Mouse (Mus musculus) midbrain, embryonic 14.5 days (tissue): Measurements from ENCODE around the gene Gramd1b. TPM values are rescaled to one million over a fixed set of nuclear protein-coding genes. Genes with fewer than 3 reads are reported as not detected.

Experiments
- ATAC-seq: fragments of 200-750 bp; cut with Nextera tagmentation; 2 replicates; pipeline ENCODE4 v1.8.0; 2017; ENCODE audit warnings: moderate number of reproducible peaks, moderate library complexity; ENCODE audit not compliant: low FRiP score, low TSS enrichment
- DNase-seq: peaks from one replicate; pipeline ENCODE4 v3.0.0-alpha.2; 2015
- H3K27ac ChIP-seq: fragments of 300-500 bp; sonication (generic); replicated peaks from 2 replicates; pipeline ENCODE4 v1.5.1; 2014; ENCODE audit warnings: mild to moderate bottlenecking, low read depth, low read length, moderate library complexity
- H3K27me3 ChIP-seq: fragments of 300-500 bp; sonication (generic); 2 replicates; pipeline ENCODE4 v1.6.1; 2014; ENCODE audit warnings: low read length, control low read depth, mixed read lengths; ENCODE audit not compliant: control insufficient read depth, insufficient read depth
- H3K36me3 ChIP-seq: fragments of 300-500 bp; sonication (generic); 2 replicates; pipeline ENCODE4 v1.6.1; 2014; ENCODE audit warnings: low read length, control low read depth; ENCODE audit not compliant: control insufficient read depth, insufficient read depth
- H3K4me1 ChIP-seq: fragments of 300-500 bp; sonication (generic); 2 replicates; pipeline ENCODE4 v1.6.1; 2014; ENCODE audit warnings: mild to moderate bottlenecking, antibody characterized with exemption, low read length, control low read depth; ENCODE audit not compliant: control insufficient read depth, insufficient read depth
- H3K4me2 ChIP-seq: fragments of 300-500 bp; sonication (generic); 2 replicates; pipeline ENCODE4 v1.6.1; 2014; ENCODE audit warnings: mild to moderate bottlenecking, low read length, moderate library complexity
- H3K4me3 ChIP-seq: fragments of 300-500 bp; sonication (generic); replicated peaks from 2 replicates; pipeline ENCODE4 v1.5.1; 2014; ENCODE audit warnings: low read depth, low read length
- H3K9ac ChIP-seq: fragments of 300-500 bp; sonication (generic); replicated peaks from 2 replicates; pipeline ENCODE4 v1.6.1; 2014; ENCODE audit warnings: mild to moderate bottlenecking, low read length, moderate library complexity
- H3K9me3 ChIP-seq: fragments of 300-500 bp; sonication (generic); 2 replicates; pipeline ENCODE4 v1.6.1; 2016; ENCODE audit warnings: low read length, control low read depth, mixed read lengths; ENCODE audit not compliant: control insufficient read depth
- WGBS: fragments of 180-500 bp; shearing (Covaris S2); extraction: QIAGEN DNeasy Blood & Tissue Kit; methylation state at CpG from one replicate; pipeline ENCODE4 v1.1.7; 2014; 5-methylcytosine and 5-hydroxymethylcytosine counted together
- polyA plus RNA-seq: library from polyadenylated mRNA; unstranded; fragments of >200 nt; fragmentation: Nextera tagmentation; extraction: Ambion mirVana; gene quantifications from 2 replicates; pipeline ENCODE4 v1.2.1, GENCODE M21; 2014

The Gramd1b gene
- polyA plus RNA-seq, 1 experiment from 2014 or later, result 11.3 TPM

GRCm38 (mm10) chr9:40448646-40449243, 82.4 kb downstream of the Gramd1b start:
- Histone ChIP-seq H3K27ac (no peak overlapping the region), H3K4me3 (no peak overlapping the region), H3K9ac (no peak overlapping the region), H3K9me3 (no peaks in the 10 kb centered on the region), H3K27me3 (no peaks in the 10 kb centered on the region), H3K36me3 (no peaks in the 10 kb centered on the region), H3K4me1 (no peaks in the 10 kb centered on the region), H3K4me2 (no peak overlapping the region)
- ATAC-seq, result no peak
- 90% methylated on average over 2 of the region's 2 CpGs for WGBS
- DNase-seq, result no peak

DNA sequence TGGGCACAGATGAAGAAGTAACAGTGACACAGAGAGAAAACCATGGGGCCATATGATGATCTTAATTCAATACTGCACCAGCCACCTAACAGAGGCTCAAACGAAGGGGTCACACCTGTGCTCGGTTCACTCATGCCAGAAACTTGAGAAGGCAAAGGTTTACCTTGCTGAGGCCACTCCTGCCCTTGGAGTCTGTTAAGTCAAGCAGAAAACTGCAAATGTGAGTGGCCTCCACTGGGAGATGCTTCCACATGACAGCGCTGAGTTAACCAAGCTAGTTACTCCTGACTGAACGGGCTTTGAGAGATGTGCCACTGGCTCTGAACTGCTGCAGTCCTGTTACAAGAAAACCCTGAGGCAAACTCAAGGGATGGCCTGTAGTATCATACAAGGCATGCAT, 83.9 kb downstream of the Gramd1b start:
- no peaks in the 10 kb centered on the region for H3K36me3 ChIP-seq
- WGBS, result 74% methylated on average over 4 of the region's 4 CpGs
- no peak for ATAC-seq

DNA sequence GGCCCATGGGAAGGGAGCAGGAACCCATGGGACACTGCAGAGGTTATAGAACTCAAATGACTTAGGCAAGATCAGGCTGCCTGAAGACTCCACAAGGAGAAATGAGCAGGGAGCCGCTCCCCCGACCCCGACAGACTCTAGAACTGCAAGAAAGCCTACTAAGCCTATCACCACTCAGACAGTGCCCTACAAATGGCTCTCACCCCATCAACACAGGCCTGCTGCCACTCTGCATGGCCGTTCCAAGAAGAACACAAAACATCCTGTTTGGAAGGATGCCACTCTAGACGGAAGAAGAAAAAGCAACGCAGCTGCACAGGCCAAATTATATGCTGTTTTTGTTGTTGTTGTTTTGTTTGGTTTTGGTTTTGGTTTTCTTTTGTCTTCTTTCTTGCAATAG, 86.2 kb downstream of the Gramd1b start:
- Histone ChIP-seq H3K9me3 (no peaks in the 10 kb centered on the region), H3K4me1 (no peaks in the 10 kb centered on the region), H3K4me3 (no peak overlapping the region), H3K36me3 (no peaks in the 10 kb centered on the region), H3K4me2 (no peak overlapping the region), H3K27me3 (no peaks in the 10 kb centered on the region), H3K9ac (no peak overlapping the region), H3K27ac (no peak overlapping the region)
- WGBS, result 92% methylated on average over 6 of the region's 6 CpGs
- DNase-seq (no peak), ATAC-seq (no peak)

More for the DNA sequence above, 83.9 kb downstream of the Gramd1b start:
- Histone ChIP-seq H3K4me2 (no peak overlapping the region), H3K27ac (no peak overlapping the region), H3K9ac (no peak overlapping the region), H3K4me1 (no peaks in the 10 kb centered on the region), H3K27me3 (no peaks in the 10 kb centered on the region), H3K9me3 (no peaks in the 10 kb centered on the region), H3K4me3 (no peak overlapping the region)
- no peak for DNase-seq

DNA sequence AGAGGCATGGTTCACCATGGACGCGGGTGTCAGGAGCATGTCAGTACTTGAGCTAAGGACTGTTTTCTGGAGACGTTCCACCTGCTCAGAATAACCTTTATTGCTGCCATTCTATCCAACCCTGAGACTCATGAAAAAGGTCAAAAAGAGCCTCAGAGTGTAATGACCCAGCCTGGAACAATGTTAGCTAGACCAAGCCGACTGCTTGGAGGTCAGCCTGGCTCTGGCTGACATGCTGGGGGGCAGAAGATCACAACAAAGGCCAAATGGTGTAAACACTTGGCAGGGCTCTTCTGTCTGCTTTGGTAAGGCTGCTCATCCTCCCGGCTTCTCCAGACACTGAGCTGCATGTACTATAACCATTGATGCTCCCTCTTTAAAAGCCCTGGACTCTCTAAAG, 88.4 kb downstream of the Gramd1b start:
- Histone ChIP-seq H3K27ac (no peak overlapping the region), H3K36me3 (no peaks in the 10 kb centered on the region), H3K9me3 (no peaks in the 10 kb centered on the region), H3K4me1 (peaks cover 8% of the 10 kb centered on the region; the same call in 1 of the 2 replicates), H3K9ac (no peak overlapping the region), H3K27me3 (no peaks in the 10 kb centered on the region), H3K4me3 (no peak overlapping the region), H3K4me2 (no peak overlapping the region)
- DNase-seq (no peak), ATAC-seq (no peak)
- 68% methylated on average over 5 of the region's 5 CpGs for WGBS

DNA sequence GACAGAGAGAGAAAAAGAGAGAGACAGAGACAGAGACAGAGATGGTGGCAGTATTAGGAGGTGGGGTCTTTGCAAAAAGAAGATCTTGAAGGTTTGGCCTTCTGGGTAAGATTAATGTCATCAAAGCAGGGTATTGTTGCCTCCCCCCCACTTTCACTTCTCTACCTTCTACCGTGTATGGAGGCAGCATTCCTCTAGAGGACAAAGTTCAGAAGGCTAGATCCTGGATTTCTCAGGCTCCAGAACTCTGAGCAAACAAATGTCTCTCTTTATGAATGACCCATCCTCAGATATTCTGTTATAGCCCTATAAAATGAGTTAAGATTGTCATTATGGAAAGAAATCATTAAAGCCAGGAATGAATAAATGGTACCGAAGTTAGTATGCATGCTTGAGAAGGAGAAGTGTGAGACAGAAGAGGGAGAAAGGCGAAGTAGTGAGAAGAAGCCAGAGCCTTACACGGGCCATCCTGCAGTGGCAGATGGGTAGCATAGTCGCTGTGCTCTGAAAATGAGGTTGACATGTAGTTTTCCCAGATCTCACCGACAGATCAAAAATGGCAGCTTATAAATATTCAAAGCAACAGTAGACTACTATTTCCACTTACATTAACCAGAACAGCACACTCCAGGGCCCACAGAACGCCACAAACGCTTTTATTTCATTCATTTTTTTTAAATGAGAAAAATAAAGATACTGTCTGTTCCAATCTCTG, 91.1 kb downstream of the Gramd1b start:
- no peaks in the 10 kb centered on the region for H3K9me3 ChIP-seq
- ATAC-seq (no peak), DNase-seq (no peak)
- H3K4me2 ChIP-seq, result no peak overlapping the region
- no peaks in the 10 kb centered on the region for H3K27me3 ChIP-seq
- H3K27ac ChIP-seq, result no peak overlapping the region
- peaks cover 8% of the 10 kb centered on the region; the same call in 1 of the 2 replicates for H3K4me1 ChIP-seq
- WGBS, result 83% methylated on average over 8 of the region's 8 CpGs
- H3K4me3 ChIP-seq, result no peak overlapping the region
- H3K36me3 ChIP-seq, result no peaks in the 10 kb centered on the region
- H3K9ac ChIP-seq, result no peak overlapping the region

- no peak; the same call in 1 of the 2 replicates for ATAC-seq
- H3K27ac ChIP-seq, result peak overlapping the region; percentile 66; the same call in 1 of the 2 replicates
- 47% methylated on average over 12 of the region's 12 CpGs for WGBS
- peaks cover 8% of the 10 kb centered on the region; the same call in 1 of the 2 replicates for H3K4me1 ChIP-seq
- H3K9ac ChIP-seq, result no peak overlapping the region
- no peaks in the 10 kb centered on the region for H3K27me3 ChIP-seq
- no peaks in the 10 kb centered on the region for H3K9me3 ChIP-seq
- H3K36me3 ChIP-seq, result no peaks in the 10 kb centered on the region
- H3K4me2 ChIP-seq, result no peak overlapping the region
- DNase-seq, result peak; percentile 77
- no peak overlapping the region for H3K4me3 ChIP-seq
Measured at GRCm38 (mm10) chr9:40438731-40439526, 92.3 kb downstream of the Gramd1b start.

GRCm38 (mm10) chr9:40437891-40438290, 93.3 kb downstream of the Gramd1b start:
- H3K4me3 ChIP-seq, result no peak overlapping the region
- WGBS, result 88% methylated on average over 7 of the region's 7 CpGs
- peaks cover 8% of the 10 kb centered on the region; the same call in 1 of the 2 replicates for H3K4me1 ChIP-seq
- no peaks in the 10 kb centered on the region for H3K36me3 ChIP-seq
- no peak overlapping the region for H3K4me2 ChIP-seq
- no peaks in the 10 kb centered on the region for H3K27me3 ChIP-seq
- no peak overlapping the region for H3K27ac ChIP-seq
- no peaks in the 10 kb centered on the region for H3K9me3 ChIP-seq
- H3K9ac ChIP-seq, result no peak overlapping the region
- DNase-seq (no peak), ATAC-seq (no peak)

- H3K4me2 ChIP-seq, result no peak overlapping the region
- ATAC-seq (no peak), DNase-seq (no peak)
- no peaks in the 10 kb centered on the region for H3K9me3 ChIP-seq
- H3K9ac ChIP-seq, result no peak overlapping the region
- WGBS, result 74% methylated on average over 5 of the region's 5 CpGs
- no peak overlapping the region for H3K4me3 ChIP-seq
- no peak overlapping the region for H3K27ac ChIP-seq
- H3K36me3 ChIP-seq, result no peaks in the 10 kb centered on the region
- no peaks in the 10 kb centered on the region for H3K4me1 ChIP-seq
- no peaks in the 10 kb centered on the region for H3K27me3 ChIP-seq
Measured at GRCm38 (mm10) chr9:40433286-40433685, 97.9 kb downstream of the Gramd1b start.
